Mouse (Mus musculus) gastrocnemius, adult 18-20 months (tissue): Measurements from ENCODE around the gene Ankrd55. TPM values are rescaled to one million over a fixed set of nuclear protein-coding genes. Genes with fewer than 3 reads are reported as not detected.

Source experiments
- DNase-seq: peaks from one replicate; pipeline ENCODE4 v3.0.0; 2021; ENCODE audit warnings: low spot score
- long read RNA-seq, 2 experiments: library from polyadenylated mRNA; stranded (forward); transcript quantifications; one replicate each; pipeline ENCODE4 v2.0.0; 2021
- total RNA-seq, 2 experiments: library from RNA; stranded (reverse); gene quantifications; 2 replicates each; pipeline ENCODE4 v1.2.3; 2021

Ankrd55 gene
- total RNA-seq = under 1 TPM; 0.18 to 0.19 TPM
- long read RNA-seq, experiment 1 = 0 reads
- long read RNA-seq, experiment 2 = 0 reads

DNA sequence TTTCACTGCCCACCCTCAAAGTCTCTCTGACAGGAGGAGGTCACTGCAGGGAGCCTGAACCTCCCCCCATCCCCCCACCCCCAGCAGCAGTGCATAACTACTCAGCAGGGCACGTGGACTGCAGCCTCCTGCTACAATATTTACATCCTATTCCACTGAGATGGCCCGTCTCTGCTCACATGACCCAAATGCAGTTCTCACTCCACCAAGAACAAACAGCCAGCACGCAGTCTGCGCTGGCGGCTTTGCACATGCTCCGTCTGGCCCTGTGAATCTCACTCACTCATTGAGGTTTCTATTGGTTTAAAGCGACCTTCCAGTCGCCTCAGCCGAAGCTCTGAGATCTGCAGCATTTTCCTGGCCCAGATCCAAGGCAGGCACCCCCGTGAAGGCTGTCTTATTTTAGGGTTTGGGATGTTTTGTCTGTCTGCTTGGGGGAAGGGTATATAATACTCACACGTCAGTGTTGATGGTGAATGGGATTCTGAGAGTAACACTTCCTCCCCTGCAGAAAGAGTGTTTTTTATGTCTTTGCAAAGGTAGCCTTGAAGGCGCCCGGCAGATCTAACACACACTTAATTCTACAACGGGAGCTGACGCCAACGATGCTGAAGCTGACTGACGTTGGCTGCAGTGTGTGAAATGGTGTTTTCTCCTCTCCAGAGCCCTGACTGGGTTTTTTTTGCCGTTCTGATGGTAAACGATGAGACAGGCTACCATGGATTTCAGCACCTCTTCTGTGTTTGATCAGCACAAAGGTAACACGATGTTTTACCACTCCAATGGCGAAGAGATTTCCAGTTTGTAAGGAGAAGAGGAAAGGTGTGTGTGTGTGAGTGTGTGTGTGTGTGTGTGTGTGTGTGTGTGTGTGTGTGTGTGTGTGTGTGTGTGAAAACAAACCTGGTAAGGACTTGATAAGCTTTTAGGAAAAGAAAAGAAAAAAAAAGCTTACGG lies at the start of gene Ankrd55:
TSS of gene Ankrd55 (plus strand) at position 227 of the 954 bp plus-strand sequence.
- DNase-seq = no peak

- no peak for DNase-seq
Measured at GRCm38 (mm10) chr13:112239239-112239638, 49.0 kb upstream of the Ankrd55 start.

GRCm38 (mm10) chr13:112241431-112241830 lies 46.8 kb upstream of the Ankrd55 start:
- DNase-seq = no peak

DNA sequence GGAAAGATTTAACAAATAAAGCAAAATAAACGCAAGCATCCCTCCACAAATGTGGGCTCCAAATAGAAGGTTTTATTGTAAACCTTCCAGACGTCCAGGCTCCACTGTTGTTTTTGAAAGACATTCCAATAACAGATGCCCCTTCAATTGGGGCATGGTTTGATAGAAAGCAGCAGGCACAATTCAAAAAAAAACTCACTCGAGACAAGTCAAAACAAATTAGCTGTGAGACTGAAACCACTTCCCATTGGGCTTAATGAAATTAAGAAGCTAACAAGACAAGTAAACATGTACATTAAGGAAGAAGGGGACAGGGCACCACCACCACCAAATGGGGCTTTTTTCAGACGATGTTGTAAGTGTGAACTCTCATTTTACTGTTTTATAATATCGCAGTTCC lies 43.1 kb upstream of the Ankrd55 start:
- no peak for DNase-seq

- no peak for DNase-seq
Measured at GRCm38 (mm10) chr13:112251433-112251832, 36.8 kb upstream of the Ankrd55 start.

DNA sequence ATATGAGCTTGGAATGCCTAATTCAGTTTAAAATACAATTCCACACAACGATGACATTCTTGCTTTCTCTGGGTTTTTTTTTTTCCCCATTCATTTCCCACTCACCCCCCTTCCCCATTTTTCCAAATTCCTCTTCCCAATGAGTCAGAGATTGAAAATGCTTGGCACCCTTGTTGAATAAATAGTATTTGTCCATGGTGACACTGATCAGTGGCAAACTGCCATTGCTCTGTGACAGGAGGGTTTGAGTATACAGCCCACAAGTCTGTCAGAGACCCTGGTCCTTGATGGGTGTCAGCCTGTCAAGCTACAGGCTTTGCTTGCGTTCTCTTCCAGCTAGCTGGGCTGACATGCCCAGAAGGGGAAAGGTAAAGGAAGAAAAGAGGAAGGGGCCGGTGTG lies 36.2 kb upstream of the Ankrd55 start:
- DNase-seq = no peak

DNA sequence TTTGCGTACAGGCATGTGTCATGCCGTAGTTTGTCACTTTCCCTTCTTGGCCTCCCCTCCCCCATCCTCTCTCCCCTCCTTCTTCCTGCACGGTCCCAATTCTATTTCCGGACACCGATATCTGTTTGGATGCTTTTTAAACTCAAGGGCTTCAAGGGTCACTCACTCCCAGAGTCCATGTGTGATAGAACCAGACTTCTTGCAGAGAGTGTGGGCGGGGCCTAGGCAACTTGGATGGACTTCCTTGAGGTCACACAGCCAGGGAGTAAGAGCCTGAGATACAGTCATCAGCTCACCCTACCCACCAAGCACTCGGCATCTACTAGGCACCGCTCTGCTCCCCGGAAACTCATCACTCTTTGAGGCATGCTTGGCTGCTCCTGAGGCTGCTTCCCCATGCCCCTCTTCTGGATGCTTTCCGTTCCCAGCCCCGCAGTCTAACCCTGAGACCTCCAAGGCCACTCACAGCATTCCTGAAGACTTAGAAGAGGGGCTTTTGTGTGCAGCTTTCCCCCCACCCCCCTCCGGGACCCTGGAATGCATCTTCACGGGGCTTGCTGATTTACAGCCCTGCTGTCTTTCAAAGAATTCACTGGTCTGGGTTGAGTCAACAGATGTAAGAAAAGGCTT lies 35.1 kb upstream of the Ankrd55 start:
- no peak for DNase-seq

DNA sequence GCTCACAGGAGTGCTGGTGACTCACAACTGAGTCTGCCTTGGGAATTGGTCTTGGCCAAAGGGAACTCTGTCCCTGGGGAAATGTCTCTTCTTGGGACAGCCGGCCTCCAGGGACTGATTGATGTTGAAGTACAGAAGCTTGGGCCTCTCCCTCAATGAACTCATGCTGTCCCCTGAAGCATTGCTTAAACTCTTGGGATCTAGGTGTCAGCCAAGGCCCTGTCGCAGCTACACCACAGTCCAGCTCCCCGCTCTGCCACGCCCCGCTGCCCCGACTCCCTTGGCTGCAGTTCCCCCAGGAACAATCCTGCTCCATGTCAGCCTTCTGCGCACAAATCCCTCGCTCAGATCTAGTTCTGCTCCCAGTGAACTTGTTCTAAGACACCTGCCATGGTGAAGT lies 34.1 kb upstream of the Ankrd55 start:
- DNase-seq = no peak

DNA sequence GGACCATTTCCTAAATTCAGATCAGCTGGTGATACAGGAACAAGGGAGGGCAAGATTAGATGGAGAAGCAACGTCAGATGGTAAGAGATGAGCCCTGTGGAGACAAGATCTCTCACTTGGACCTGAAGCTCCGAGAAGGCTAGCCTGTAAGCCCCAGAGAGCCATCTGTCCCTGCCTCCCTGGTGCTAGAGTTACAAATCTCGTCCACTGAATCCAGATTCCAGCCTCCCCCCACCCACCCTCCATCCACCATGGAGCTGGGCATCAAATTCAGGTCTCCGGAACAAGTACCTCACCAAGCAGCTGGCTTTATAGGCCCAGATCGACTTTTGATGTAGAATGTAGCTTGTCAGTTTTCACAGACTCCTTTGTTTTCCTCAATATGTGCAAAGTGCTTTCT lies 32.4 kb upstream of the Ankrd55 start:
- no peak for DNase-seq

DNA sequence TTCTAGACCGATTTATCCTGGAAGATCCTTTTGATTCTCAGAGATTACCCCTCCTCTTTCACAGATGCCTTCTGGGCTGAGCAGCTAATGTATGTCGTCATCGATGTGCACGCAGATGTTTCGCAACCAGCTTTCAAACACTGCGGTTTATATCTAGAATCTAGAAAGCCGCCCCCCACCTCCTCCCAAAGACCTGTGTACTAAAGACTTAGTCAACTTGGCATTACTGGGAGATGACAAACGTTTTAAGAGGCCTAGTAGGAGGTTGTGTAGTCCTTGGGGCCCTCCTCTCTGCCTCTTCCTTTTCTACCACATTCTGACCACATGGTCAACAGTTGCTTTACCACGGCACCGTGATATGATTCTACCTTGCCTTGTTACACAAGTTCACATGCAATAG lies 29.8 kb upstream of the Ankrd55 start:
- no peak for DNase-seq

- DNase-seq = peak; percentile 56
Measured at GRCm38 (mm10) chr13:112259398-112259797, 28.9 kb upstream of the Ankrd55 start.

DNA sequence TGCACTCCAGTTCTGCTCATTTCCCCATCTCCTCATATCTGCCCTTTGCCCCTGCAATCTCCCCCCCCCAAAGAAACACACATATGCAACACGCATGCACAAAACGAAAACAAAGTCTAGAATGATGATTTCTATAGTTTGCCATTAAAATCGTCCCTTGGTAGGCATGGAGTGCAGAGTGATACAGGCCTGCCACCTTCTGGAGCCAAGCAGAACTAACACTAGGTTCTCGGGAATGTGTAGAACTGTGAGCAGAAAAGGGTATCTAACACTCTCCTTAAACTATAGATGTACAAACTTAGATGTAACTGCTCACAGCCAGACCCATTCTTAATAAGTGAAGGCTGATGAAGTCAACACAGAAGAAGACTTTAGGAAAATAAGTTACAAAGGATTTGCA lies 23.6 kb upstream of the Ankrd55 start:
- no peak for DNase-seq

GRCm38 (mm10) chr13:112271901-112272537 lies 16.2 kb upstream of the Ankrd55 start:
- DNase-seq = peak; percentile 58

DNA sequence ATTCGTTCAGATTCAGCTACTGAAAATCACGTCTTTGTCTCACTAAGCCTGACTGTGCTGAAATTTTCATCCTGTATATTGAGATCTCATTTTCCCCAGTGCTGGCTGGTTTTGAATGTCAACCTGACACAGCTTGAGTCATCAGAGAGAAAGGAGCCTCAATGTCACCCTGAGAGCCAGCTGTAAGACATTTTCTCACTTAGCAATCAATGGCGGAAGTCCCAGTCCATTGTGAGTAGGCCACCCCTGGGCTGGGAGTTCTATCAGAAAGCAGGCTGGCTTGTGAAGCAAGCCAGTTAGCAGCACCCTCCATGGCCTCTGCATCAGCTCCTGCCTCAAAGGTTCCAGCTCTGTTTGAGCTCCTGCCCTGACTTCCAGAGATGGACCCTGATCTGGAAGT lies 13.6 kb upstream of the Ankrd55 start:
- no peak for DNase-seq

- DNase-seq = no peak
Measured at GRCm38 (mm10) chr13:112275951-112276350, 12.3 kb upstream of the Ankrd55 start.

- no peak for DNase-seq
Measured at GRCm38 (mm10) chr13:112277544-112277943, 10.7 kb upstream of the Ankrd55 start.

DNA sequence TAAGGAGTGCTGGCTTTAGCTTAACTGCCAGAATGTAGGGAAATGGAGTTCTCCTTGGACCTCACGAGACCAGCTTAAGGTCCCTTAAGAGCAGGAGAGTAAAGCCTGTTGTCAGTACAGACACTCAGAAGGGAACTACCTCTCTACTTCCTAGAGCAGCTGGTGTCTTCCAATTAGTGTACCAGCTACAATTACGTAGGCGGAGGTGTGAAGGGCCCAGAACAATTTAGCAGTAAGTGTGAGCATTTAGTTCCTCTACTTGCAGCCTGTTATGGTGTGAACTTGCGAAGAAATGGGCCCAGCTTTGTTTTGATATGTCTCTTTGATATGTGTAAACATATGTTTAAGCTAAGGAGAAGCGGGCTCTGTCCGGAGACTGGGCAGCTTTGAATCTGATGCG lies 10.0 kb upstream of the Ankrd55 start:
- DNase-seq = no peak

DNA sequence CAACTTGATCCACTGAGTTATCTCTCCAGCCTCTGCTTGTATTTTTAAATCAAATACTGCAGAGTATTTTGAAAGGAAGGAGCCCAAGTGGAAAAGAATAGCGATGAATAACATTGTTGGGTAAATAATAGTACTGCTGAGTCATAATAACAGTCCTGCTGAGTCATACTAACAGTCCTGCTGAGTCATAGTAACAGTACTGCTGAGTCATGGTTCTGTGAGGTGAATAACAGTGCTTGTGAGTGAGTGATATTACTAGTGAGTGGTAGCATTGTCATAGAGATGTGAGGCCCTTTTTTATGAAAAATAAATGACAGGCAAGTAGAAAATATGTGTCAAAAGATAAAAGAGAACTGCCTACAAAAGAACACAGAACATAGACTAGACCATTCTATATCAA lies 1.1 kb upstream of the Ankrd55 start:
- no peak for DNase-seq

GRCm38 (mm10) chr13:112287571-112288224 lies 553 bp upstream of the Ankrd55 start:
- DNase-seq = no peak

DNA sequence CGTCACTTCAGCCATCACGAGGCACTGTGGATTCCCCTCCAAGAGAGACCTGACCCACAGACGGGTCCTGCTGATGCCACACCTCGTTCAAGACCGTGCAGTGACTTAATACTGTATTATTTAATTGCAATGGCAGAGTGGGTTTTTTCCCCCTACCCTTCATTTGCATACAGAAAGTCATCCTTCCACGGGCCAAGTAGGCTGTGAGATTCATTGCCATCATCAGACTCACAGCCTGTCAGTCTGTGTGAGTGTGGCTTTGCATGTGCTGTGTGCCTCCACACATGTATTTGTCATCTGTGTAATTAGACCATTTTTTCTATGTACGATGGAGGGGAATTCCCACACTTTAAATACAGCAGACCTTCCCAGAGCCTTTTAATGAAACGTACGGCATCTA lies 1.1 kb downstream of the Ankrd55 start:
- no peak for DNase-seq

DNA sequence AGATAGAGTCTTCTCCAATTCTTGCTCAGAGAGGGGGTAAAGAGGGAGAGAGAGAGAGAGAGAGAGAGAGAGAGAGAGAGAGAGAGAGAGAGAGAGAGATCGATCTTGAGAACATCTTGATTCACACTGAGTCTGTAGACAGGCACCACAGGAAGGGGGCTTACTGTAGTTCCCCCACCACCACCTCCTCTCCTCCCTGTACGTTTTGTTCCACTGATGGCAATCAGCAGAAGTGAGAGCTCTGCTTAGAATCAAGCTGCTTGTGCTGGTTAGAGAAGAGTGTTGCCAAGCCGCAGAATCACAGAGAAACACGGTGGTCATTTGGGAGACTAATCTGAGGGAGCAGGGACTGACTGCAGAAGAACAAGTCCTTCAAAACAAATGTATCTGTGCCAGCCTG lies 1.7 kb downstream of the Ankrd55 start:
- DNase-seq = no peak

GRCm38 (mm10) chr13:112292489-112292888 lies 4.2 kb downstream of the Ankrd55 start:
- DNase-seq = no peak
